Mouse (Mus musculus): Measurements from ENCODE around the gene Ccdc93. TPM values are rescaled to one million over a fixed set of nuclear protein-coding genes. Genes with fewer than 3 reads are reported as not detected.

The Ccdc93 gene
- polyA plus RNA-seq, 1 experiment from 2014 or later = 12.0 TPM

DNA sequence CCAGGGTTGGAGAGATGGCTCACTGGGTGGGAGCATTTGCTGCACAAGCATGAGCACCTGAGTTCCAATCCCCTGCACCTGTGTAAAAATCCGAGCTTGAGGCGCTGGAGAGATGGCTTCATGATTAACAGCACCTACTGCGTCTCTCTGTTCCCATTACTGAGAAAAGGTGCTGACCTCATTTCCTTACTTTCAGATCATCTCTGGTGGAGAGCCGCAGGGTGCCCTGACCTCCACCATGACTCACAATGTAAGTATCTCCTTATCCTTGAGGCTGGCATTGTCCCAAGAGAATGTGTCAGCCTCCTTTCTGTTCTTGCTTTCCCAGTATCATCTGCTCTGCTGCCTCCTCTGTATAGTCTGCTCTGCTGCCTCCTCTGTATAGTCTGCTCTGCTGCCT, 52.2 kb downstream of the Ccdc93 start:
- ATAC-seq (ENCODE audit: low FRiP score, low read depth) = no peak
- 85% methylated on average over 4 of the region's 4 CpGs for WGBS
- Histone ChIP-seq H3K4me2 (replicated peaks) (no peak overlapping the region), H3K36me3 (peaks cover 49% of the 10 kb centered on the region), H3K4me3 (no peak overlapping the region), H3K4me1 (no peaks in the 10 kb centered on the region), H3K9ac (no peak overlapping the region), H3K9me3 (no peaks in the 10 kb centered on the region), H3K27ac (no peak overlapping the region), H3K27me3 (replicated peaks) (no peaks in the 10 kb centered on the region)

DNA sequence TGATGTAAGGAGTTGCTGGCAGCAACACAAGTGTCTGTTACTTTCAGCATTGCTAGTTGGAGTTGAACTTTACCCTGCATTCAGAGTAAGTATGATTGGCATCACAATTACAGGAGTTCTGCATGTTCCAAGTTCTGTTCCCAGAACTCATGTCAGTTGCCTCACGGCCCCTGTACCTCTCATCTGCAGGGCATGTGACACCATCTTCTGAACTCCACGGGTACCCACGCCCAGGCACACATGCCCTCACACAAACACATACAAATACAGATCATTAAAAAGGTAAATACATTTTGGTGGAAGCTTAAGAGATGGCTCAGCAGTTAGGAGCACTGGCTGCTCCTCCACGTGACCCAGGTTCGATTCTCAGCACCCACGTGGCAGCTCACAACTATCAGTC, 56.0 kb downstream of the Ccdc93 start:
- no peak for ATAC-seq (ENCODE audit: low FRiP score, low read depth)
- Histone ChIP-seq H3K9me3 (no peaks in the 10 kb centered on the region), H3K36me3 (peaks cover 33% of the 10 kb centered on the region), H3K9ac (no peak overlapping the region), H3K4me2 (replicated peaks) (no peak overlapping the region), H3K4me1 (no peaks in the 10 kb centered on the region), H3K4me3 (no peak overlapping the region), H3K27me3 (replicated peaks) (no peaks in the 10 kb centered on the region), H3K27ac (no peak overlapping the region)
- WGBS = 94% methylated on average over 6 of the region's 6 CpGs

DNA sequence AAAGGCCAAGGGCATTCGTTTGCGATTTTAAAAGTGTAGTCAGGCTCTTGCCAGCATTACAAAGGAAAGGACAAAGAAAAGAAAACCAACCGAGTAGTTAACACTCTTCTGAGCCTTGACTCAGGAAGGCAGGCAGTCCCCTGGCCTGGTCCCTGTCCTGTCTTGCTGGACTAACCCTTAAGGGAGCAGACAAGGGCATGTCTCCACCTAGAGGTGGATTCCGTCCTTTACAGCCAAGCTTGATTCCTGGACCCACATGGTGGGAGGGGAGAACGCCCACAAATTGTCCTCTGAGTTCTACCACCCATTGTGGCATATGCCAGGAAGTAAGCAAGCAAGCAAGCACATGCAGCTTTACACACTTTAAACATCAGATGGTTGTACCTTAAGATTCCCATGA, 59.4 kb downstream of the Ccdc93 start:
- no peak overlapping the region for H3K9ac ChIP-seq
- WGBS = 37% methylated on average over 5 of the region's 5 CpGs
- H3K27ac ChIP-seq = no peak overlapping the region
- H3K4me1 ChIP-seq = no peaks in the 10 kb centered on the region
- no peak overlapping the region for H3K4me3 ChIP-seq
- H3K4me2 ChIP-seq (replicated peaks) = no peak overlapping the region
- peaks cover 45% of the 10 kb centered on the region for H3K36me3 ChIP-seq
- H3K27me3 ChIP-seq (replicated peaks) = no peaks in the 10 kb centered on the region
- 0 out of 2 replicates have a peak, but pooled peaks have one; percentile 57 for ATAC-seq (ENCODE audit: low FRiP score, low read depth)
- H3K9me3 ChIP-seq = no peaks in the 10 kb centered on the region

DNA sequence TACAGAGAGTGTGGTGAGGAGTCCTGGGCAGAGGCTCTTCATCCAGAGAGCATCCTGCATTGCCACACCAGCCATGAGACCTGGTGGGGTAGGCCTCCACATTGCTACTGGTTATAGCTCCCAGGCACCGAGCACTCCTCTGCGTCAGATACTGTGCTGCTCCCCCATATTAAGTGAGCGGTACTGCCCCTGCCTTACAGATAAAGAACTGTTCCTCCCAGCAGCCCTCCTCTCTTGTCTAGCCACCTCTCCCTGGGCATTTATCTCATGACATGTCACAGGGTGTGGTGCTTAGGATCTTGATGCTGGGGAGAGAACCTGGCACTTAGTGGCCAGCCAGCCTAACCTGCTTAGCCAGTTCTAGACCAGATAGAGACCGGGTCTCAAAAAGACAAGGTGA, 66.2 kb downstream of the Ccdc93 start:
- WGBS = 97% methylated on average over 4 of the region's 4 CpGs
- no peak overlapping the region for H3K27ac ChIP-seq
- no peaks in the 10 kb centered on the region for H3K9me3 ChIP-seq
- no peak for ATAC-seq (ENCODE audit: low FRiP score, low read depth)
- H3K27me3 ChIP-seq (replicated peaks) = no peaks in the 10 kb centered on the region
- no peak overlapping the region for H3K4me2 ChIP-seq (replicated peaks)
- peaks cover 85% of the 10 kb centered on the region for H3K36me3 ChIP-seq
- H3K9ac ChIP-seq = no peak overlapping the region
- no peak overlapping the region for H3K4me3 ChIP-seq
- H3K4me1 ChIP-seq = no peaks in the 10 kb centered on the region

DNA sequence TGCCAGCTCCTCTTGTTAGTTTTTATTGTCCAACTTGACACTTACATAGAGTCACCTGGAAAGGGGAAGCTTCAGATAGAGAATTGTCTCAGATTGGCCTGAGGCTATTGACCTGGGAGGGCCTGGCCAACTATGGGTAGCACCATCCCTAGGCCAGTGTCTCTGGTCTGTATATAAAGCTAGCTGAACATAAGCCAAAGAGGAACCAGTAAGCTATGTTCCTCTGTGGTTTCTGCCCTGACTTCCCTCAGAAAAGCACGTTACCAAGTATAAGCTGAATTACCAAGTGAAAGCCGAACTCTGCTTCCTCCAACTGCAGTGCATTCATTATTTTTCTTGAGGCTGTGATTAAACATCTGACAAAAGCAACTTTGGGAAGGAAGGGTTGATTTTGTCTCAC, 77.9 kb downstream of the Ccdc93 start:
- H3K27ac ChIP-seq = no peak overlapping the region
- H3K27me3 ChIP-seq (replicated peaks) = no peaks in the 10 kb centered on the region
- ATAC-seq (ENCODE audit: low FRiP score, low read depth) = no peak

DNA sequence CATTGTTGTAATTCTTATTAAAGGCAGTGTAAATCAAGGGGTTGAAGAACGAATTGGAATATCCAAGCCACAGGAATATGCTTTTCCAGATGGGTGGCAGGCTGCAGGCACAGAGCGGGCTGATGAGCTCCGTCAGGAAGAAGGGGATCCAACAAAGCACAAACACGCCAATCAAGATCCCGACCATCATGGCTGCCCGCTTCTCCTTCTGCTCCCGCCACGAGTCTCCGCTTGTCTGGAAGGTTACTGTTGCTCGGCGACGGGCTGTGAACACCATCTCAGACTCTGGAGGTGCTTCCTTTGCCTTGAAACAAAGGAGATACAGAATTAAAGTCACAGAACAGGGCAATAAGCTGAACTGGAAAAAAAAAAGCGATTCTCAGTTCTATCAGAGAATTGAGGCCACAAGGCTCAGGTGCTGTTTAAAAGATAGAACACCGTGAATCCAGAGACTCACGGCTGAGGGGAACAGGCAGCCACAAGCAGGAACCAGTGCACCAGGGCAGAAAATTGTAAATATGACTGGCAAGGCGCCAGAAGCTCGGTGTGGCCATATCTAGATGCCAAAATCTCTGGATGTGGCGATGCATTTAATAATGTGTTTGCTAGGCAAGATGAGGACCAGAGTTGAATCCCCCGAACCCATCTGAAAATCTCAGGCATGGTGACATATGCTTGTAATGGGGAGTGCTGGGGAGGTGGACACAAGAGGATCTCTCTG, 79.7 kb downstream of the Ccdc93 start:
- 89% methylated on average over 19 of the region's 19 CpGs for WGBS
- Histone ChIP-seq H3K9me3 (no peaks in the 10 kb centered on the region), H3K4me2 (replicated peaks) (no peak overlapping the region), H3K27ac (no peak overlapping the region), H3K9ac (no peak overlapping the region), H3K4me3 (no peak overlapping the region), H3K27me3 (replicated peaks) (no peaks in the 10 kb centered on the region), H3K4me1 (no peaks in the 10 kb centered on the region), H3K36me3 (no peaks in the 10 kb centered on the region)
- no peak for ATAC-seq (ENCODE audit: low FRiP score, low read depth)

More for the DNA sequence above, 77.9 kb downstream of the Ccdc93 start:
- Histone ChIP-seq H3K9me3 (no peaks in the 10 kb centered on the region), H3K4me1 (no peaks in the 10 kb centered on the region), H3K36me3 (peaks cover 3% of the 10 kb centered on the region; the same call in 1 of the 2 replicates), H3K9ac (no peak overlapping the region), H3K4me3 (no peak overlapping the region), H3K4me2 (replicated peaks) (no peak overlapping the region)
- WGBS = 92% methylated on average over 2 of the region's 2 CpGs

DNA sequence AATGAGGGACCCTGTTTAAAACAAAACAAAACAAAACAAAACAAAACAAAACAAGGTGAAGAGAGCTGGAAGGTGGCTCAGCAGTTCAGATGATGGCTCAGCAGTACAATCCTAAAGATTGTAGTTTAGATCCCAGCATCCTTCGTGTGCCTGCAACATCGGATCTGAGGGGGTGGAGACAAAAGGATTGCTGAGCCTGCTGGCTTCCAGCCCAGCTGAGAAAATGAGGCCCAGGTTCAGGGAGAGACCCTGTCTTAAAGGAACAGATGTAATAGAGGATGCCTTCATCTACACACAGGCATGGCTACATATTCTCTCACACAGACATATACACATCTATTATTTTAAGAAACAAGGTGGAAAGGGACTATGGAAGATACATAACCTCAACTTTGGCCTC, 80.3 kb downstream of the Ccdc93 start:
- no peak overlapping the region for H3K9ac ChIP-seq
- no peak overlapping the region for H3K4me3 ChIP-seq
- H3K4me2 ChIP-seq (replicated peaks) = no peak overlapping the region
- H3K27me3 ChIP-seq (replicated peaks) = no peaks in the 10 kb centered on the region
- H3K36me3 ChIP-seq = no peaks in the 10 kb centered on the region
- WGBS = 60% methylated on average over 2 of the region's 2 CpGs
- no peaks in the 10 kb centered on the region for H3K9me3 ChIP-seq
- H3K27ac ChIP-seq = no peak overlapping the region
- H3K4me1 ChIP-seq = no peaks in the 10 kb centered on the region
- no peak for ATAC-seq (ENCODE audit: low FRiP score, low read depth)

DNA sequence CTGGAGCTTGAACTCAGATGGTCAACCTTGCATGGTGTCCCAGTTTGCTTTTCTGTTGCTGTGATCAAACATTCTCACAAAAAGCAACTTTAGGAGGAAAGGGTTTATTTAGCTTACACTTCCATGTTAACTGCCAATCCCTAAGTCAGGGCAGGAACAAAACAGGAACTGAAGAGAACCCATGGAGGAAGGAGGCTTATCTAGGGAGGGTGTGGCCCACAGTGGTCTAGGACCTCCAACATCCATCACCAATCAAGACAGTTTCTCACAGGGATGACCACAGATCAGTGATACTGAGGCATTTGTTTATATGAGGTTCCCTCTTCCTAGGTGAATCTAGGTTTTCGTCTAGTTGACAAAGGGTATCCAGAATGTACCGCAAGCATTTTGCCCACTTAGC, 81.1 kb downstream of the Ccdc93 start:
- ATAC-seq (ENCODE audit: low FRiP score, low read depth) = no peak
- no peak overlapping the region for H3K27ac ChIP-seq
- H3K9ac ChIP-seq = no peak overlapping the region
- H3K27me3 ChIP-seq (replicated peaks) = no peaks in the 10 kb centered on the region
- no peak overlapping the region for H3K4me3 ChIP-seq
- H3K36me3 ChIP-seq = no peaks in the 10 kb centered on the region
- no peak overlapping the region for H3K4me2 ChIP-seq (replicated peaks)
- H3K4me1 ChIP-seq = no peaks in the 10 kb centered on the region
- 91% methylated on average over 2 of the region's 2 CpGs for WGBS
- no peaks in the 10 kb centered on the region for H3K9me3 ChIP-seq

DNA sequence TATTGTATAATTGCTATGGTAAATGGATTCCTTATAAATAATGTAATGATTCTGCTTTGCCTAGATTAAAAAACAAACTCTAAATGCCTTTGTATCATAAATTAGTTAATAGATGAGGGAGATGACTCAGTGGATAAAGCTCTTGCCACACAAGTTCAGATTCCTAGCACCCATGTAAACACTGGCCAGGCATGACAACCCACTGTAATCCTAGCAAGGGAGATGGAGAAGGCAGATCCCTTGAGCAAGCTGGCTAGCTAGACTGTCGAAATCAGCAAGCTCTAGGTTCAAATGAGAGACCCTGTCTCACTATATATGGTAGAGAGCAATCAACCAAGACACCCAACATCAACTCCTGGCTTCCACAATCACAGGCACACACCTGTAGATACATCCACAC, 87.8 kb downstream of the Ccdc93 start:
- no peak overlapping the region for H3K9ac ChIP-seq
- no peak for ATAC-seq (ENCODE audit: low FRiP score, low read depth)
- no peak overlapping the region for H3K4me2 ChIP-seq (replicated peaks)
- H3K36me3 ChIP-seq = no peaks in the 10 kb centered on the region
- WGBS = 82% methylated on average over 1 of the region's 1 CpGs
- H3K27ac ChIP-seq = no peak overlapping the region
- no peak overlapping the region for H3K4me3 ChIP-seq
- no peaks in the 10 kb centered on the region for H3K4me1 ChIP-seq
- H3K27me3 ChIP-seq (replicated peaks) = no peaks in the 10 kb centered on the region
- no peaks in the 10 kb centered on the region for H3K9me3 ChIP-seq

DNA sequence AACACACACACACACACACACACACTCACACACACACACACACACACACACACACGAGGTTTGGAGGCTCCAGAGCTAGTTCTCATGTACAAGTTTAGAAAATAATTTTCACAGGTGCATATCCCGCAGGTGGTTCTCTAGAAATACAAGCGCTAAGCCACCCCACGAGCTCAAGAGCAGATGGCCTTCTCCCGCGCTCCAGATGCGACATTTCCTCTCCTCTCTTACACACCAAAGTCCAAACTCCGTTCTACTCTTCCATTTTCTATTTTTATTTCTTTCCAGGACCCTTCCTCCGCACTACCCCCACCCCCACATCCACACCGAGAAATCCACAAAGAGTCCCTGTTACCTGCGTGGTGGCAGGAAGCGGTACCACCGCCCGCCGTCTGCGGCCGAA, 96.2 kb downstream of the Ccdc93 start:
- Histone ChIP-seq H3K4me3 (peak overlapping the region; percentile 29), H3K4me1 (peaks cover 16% of the 10 kb centered on the region), H3K9ac (no peak overlapping the region), H3K9me3 (no peaks in the 10 kb centered on the region), H3K27me3 (replicated peaks) (peaks cover 38% of the 10 kb centered on the region), H3K27ac (no peak overlapping the region), H3K4me2 (replicated peaks) (peak overlapping the region; percentile 66), H3K36me3 (no peaks in the 10 kb centered on the region)
- WGBS = 46% methylated on average over 17 of the region's 17 CpGs
- no peak; the same call in 1 of the 2 replicates for ATAC-seq (ENCODE audit: low FRiP score, low read depth)

DNA sequence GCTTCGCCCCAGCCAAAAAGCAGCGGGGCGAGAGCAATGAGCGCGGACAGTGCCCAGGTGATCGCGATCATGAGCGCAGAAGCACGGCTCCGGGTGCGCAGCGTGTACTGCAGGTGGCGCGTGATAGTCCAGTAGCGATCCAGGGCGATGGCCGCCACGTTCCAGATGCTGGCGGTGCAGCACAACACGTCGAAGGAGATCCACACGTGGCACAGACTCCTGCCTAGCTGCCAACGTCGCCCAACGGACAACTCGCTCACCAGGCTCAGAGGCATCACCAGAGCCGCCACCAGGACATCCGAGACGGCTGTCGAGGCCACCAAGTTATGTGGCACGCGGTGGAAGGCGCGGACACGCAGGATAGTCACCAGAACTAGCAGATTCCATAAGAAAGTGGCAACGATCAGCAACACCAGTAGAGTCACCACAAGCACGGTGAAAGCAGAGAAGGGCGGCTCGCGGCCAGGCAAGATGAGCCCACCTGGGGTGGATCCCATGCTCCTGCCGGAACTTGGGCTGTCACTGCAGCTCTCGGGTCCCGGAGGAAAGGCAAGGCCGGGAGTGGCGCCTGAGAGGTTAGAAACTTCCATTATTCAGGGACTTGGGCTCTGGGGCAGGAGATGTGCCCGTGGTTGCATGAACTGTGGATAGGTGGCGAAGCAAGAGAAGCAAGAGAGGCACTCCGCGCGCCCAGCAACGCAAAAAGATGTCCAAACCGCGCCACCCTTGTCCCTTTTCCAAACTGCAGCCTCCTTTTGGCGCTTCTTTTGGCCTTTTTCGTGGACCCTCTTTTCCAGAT, 97.0 kb downstream of the Ccdc93 start:
- peak; percentile 34; the same call in 1 of the 2 replicates for ATAC-seq (ENCODE audit: low FRiP score, low read depth)
- H3K4me3 ChIP-seq = peak overlapping the region; percentile 29
- peaks cover 16% of the 10 kb centered on the region for H3K4me1 ChIP-seq
- no peaks in the 10 kb centered on the region for H3K9me3 ChIP-seq
- H3K27me3 ChIP-seq (replicated peaks) = peaks cover 38% of the 10 kb centered on the region
- 12% methylated on average over 55 of the region's 55 CpGs for WGBS
- H3K27ac ChIP-seq = no peak overlapping the region
- no peaks in the 10 kb centered on the region for H3K36me3 ChIP-seq
- no peak overlapping the region for H3K9ac ChIP-seq
- peak overlapping the region; percentile 66 for H3K4me2 ChIP-seq (replicated peaks)

DNA sequence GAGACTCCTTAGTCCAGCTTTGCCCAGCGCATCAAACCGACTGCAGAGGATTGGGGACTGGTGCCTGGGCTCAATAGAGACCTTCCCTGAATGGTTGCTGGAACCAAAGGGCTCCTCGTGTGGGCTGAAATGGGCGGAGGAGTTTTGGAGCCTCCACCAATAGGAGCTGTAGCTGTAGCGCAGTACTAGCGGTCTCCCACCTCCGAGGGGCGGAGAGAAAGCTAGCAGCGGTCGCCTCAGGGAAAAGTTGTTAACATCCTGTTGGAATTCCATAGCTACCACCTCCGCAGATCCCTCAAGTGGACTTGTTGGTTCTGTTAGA, 97.5 kb downstream of the Ccdc93 start, which contains the start of gene Htr5b:
Htr5b (minus strand) TSS at position 67 of the 322 bp plus-strand sequence.
- peaks cover 38% of the 10 kb centered on the region for H3K27me3 ChIP-seq (replicated peaks)
- no peak within 1 kb of the TSS for H3K27ac ChIP-seq
- no peak within 1 kb of the TSS for H3K9ac ChIP-seq
- H3K4me1 ChIP-seq = peaks cover 16% of the 10 kb centered on the region
- H3K4me3 ChIP-seq = peak within 1 kb of the TSS; percentile 29
- H3K36me3 ChIP-seq = no peaks in the 10 kb centered on the region
- peak within 1 kb of the TSS; percentile 66 for H3K4me2 ChIP-seq (replicated peaks)
- no peaks in the 10 kb centered on the region for H3K9me3 ChIP-seq
- WGBS = under 1% methylated on average over 11 of the region's 11 CpGs
- ATAC-seq (ENCODE audit: low FRiP score, low read depth) = peak; percentile 84
